Mouse (Mus musculus) liver, embryonic 14.5 days (tissue): Measurements from ENCODE around the gene Znrf3. TPM values are rescaled to one million over a fixed set of nuclear protein-coding genes. Genes with fewer than 3 reads are reported as not detected.

ENCODE experiments used
- ATAC-seq: fragments of 200-750 bp; cut with Nextera tagmentation; 2 replicates; pipeline ENCODE4 v1.8.0; 2017; ENCODE audit warnings: moderate number of reproducible peaks, mild to moderate bottlenecking, moderate library complexity; ENCODE audit not compliant: insufficient read depth
- DNase-seq, 3 experiments: peaks; one replicate each; pipeline ENCODE4 v3.0.0-alpha.2; 2012 to 2013; ENCODE audit warnings: low read depth in 3 of 3, low spot score in 3 of 3
- H3K27ac ChIP-seq: fragments of 300-500 bp; sonication (generic); 2 replicates; pipeline ENCODE4 v1.5.1; 2014; ENCODE audit warnings: moderate library complexity, mild to moderate bottlenecking, control low read depth, inconsistent platforms
- H3K27me3 ChIP-seq: fragments of 300-500 bp; sonication (generic); 2 replicates; pipeline ENCODE4 v1.6.1; 2014; ENCODE audit warnings: mild to moderate bottlenecking, low read length, moderate library complexity; ENCODE audit not compliant: control insufficient read depth, insufficient read depth
- H3K36me3 ChIP-seq: fragments of 300-500 bp; sonication (generic); replicated peaks from 2 replicates; pipeline ENCODE4 v1.6.1; 2014; ENCODE audit warnings: low read depth; ENCODE audit not compliant: control insufficient read depth, insufficient read depth
- H3K4me1 ChIP-seq, 2 experiments: fragments of 200-500 bp in 1 of 2; fragments of 300-500 bp in 1 of 2; sonication (generic) in 1 of 2; replicated peaks; 2 replicates each; pipeline ENCODE4 v1.6.1; 2012 to 2014; ENCODE audit warnings: antibody characterized with exemption in 1 of 2, inconsistent platforms in 1 of 2, low read length in 1 of 2; ENCODE audit not compliant: control insufficient read depth in 2 of 2, insufficient read depth in 2 of 2
- H3K4me2 ChIP-seq: fragments of 300-500 bp; sonication (generic); 2 replicates; pipeline ENCODE4 v1.6.1; 2014; ENCODE audit warnings: low read depth, mild to moderate bottlenecking, control low read depth, moderate library complexity
- H3K4me3 ChIP-seq, 2 experiments: fragments of 200-500 bp in 1 of 2; fragments of 300-500 bp in 1 of 2; sonication (generic) in 1 of 2; 2 replicates each; pipeline ENCODE4 v1.5.1; 2012 to 2014; ENCODE audit warnings: low read depth in 2 of 2, low read length in 2 of 2, mild to moderate bottlenecking in 2 of 2, control low read depth in 1 of 2, inconsistent platforms in 1 of 2, moderate library complexity in 1 of 2; ENCODE audit not compliant: insufficient read depth in 1 of 2
- H3K9ac ChIP-seq: fragments of 300-500 bp; sonication (generic); replicated peaks from 2 replicates; pipeline ENCODE4 v1.6.1; 2014; ENCODE audit warnings: mild to moderate bottlenecking, control low read depth, moderate library complexity
- H3K9me3 ChIP-seq: fragments of 300-500 bp; sonication (generic); 2 replicates; pipeline ENCODE4 v1.6.1; 2016; ENCODE audit warnings: low read length, mixed read lengths; ENCODE audit not compliant: control insufficient read depth
- CTCF ChIP-seq: IDR thresholded peaks from 2 replicates; pipeline ENCODE4 v1.5.1; 2016; ENCODE audit warnings: antibody characterized with exemption, low read depth, control low read depth
- EP300 ChIP-seq: IDR thresholded peaks from 2 replicates; pipeline ENCODE4 v1.6.1; 2016; ENCODE audit warnings: antibody characterized with exemption, low read depth
- WGBS: fragments of 180-500 bp; shearing (Covaris S2); extraction: QIAGEN DNeasy Blood & Tissue Kit; methylation state at CpG from one replicate; pipeline ENCODE4 v1.1.7; 2014; ENCODE audit not compliant: insufficient replicate concordance; 5-methylcytosine and 5-hydroxymethylcytosine counted together
- polyA plus RNA-seq, 2 experiments: library from polyadenylated mRNA; depleted of rRNA in 1 of 2; stranded (reverse) in 1 of 2; unstranded in 1 of 2; fragments of >200 nt; fragmentation: Nextera tagmentation in 1 of 2; extraction: Ambion mirVana in 1 of 2; gene quantifications; 2 replicates each; pipeline versions ENCODE4 v1.2.1 to v1.2.3; 2012 to 2014

Gene Znrf3
- polyA plus RNA-seq, 2 experiments = 1.4 to 2.4 TPM

DNA sequence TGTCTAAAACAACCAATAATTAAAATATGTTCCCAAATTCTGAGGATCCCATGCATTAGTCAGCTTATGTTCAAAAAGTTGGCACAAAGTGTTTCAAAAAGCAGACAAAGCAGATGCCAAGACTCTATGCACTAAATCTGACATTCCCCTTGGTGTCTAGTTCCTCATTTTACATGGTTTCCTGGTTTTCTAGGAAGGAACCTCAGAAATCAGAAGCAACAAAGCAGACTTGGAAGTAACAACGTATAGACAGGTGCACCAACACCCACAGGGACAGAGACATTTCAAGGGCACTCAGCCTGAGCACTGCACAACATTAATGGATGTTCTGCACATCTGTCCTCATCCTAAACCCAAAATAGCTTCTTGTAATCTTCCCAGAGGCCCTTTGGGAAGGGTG is 13.8 kb downstream of the Znrf3 start:
- DNase-seq (no peak), ATAC-seq (no peak)
- Histone ChIP-seq H3K27ac (no peak overlapping the region), H3K4me1 (peaks cover 0 to 14% of the 10 kb centered on the region in 2 experiments; a peak in 3 of 4 replicates), H3K9ac (no peak overlapping the region), H3K36me3 (no peaks in the 10 kb centered on the region), H3K27me3 (no peaks in the 10 kb centered on the region), H3K4me3 (no peak overlapping the region), H3K4me2 (no peak overlapping the region), H3K9me3 (no peaks in the 10 kb centered on the region)
- 8% methylated on average over 1 of the region's 1 CpGs for WGBS
- TF ChIP-seq CTCF (no peak), EP300 (no peak)

DNA sequence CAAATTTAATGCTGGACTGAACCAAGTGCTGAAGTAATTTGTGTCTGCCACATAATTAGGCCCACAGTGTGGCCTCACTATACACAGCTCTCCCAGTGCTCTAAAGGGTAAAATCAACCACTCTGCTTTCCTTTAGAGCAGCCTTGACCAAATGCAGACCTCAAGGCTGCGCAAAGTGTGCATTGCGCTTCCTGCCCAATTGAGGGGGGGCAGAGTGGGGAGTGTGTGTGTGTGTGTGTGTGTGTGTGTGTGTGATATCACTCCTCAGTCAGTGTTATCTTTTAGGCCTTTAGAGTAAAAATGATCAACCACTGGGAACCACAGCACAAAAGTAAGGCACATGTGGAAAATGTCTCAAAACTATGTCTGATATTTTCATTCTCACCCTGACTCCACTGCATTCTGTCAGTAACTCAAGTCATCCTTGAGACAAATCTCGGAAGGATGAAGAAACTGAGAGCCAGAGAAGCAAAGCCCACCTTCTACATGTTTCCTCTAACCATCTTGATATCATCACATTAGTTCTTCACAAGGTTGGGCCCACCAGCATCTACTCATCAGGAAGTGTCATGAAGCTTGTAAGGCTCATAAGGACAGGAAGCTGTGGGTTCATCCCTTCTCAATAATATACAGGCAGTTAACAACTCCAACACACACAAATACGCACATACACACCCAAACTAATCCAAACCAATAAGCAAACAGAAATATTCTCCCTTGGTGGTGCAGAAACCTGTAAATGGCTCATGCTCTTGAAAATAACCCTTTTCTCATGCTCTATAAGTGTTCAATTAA is 15.1 kb downstream of the Znrf3 start:
- TF ChIP-seq CTCF (no peak), EP300 (no peak)
- Histone ChIP-seq H3K9ac (no peak overlapping the region), H3K9me3 (no peaks in the 10 kb centered on the region), H3K36me3 (no peaks in the 10 kb centered on the region), H3K27me3 (no peaks in the 10 kb centered on the region), H3K27ac (no peak overlapping the region), H3K4me2 (no peak overlapping the region), H3K4me3 (no peak overlapping the region), H3K4me1 (peaks cover 2 to 18% of the 10 kb centered on the region in 2 experiments; a peak in 3 of 4 replicates)
- no peak for ATAC-seq
- WGBS = 50% methylated on average over 4 of the region's 4 CpGs
- DNase-seq = no peak

- Histone ChIP-seq H3K27ac (no peak overlapping the region), H3K4me3 (no peak overlapping the region), H3K9ac (no peak overlapping the region), H3K4me2 (no peak overlapping the region), H3K9me3 (no peaks in the 10 kb centered on the region), H3K4me1 (peaks cover 5 to 27% of the 10 kb centered on the region in 2 experiments; a peak in 3 of 4 replicates), H3K36me3 (no peaks in the 10 kb centered on the region), H3K27me3 (no peaks in the 10 kb centered on the region)
- 75% methylated on average over 3 of the region's 3 CpGs for WGBS
- ATAC-seq = no peak
- no peak for DNase-seq
- TF ChIP-seq CTCF = no peak
- no peak for TF ChIP-seq EP300
These were observed 17.4 kb downstream of the Znrf3 start for GRCm38 (mm10) chr11:5427251-5427650.

- no peak overlapping the region for H3K27ac ChIP-seq
- H3K4me1 ChIP-seq = peaks cover 5 to 28% of the 10 kb centered on the region in 2 experiments; a peak in 3 of 4 replicates
- DNase-seq (no peak), ATAC-seq (no peak)
- WGBS = 80% methylated on average over 2 of the region's 2 CpGs
- no peaks in the 10 kb centered on the region for H3K27me3 ChIP-seq
- H3K9ac ChIP-seq = no peak overlapping the region
- TF ChIP-seq EP300 = no peak
- TF ChIP-seq CTCF = no peak
- no peaks in the 10 kb centered on the region for H3K36me3 ChIP-seq
- no peak overlapping the region for H3K4me3 ChIP-seq
- H3K4me2 ChIP-seq = no peak overlapping the region
- H3K9me3 ChIP-seq = no peaks in the 10 kb centered on the region
These were observed 18.3 kb downstream of the Znrf3 start for GRCm38 (mm10) chr11:5426317-5426716.

- Histone ChIP-seq H3K4me2 (no peak overlapping the region), H3K9ac (no peak overlapping the region), H3K36me3 (no peaks in the 10 kb centered on the region), H3K4me1 (peaks cover 5 to 28% of the 10 kb centered on the region in 2 experiments; a peak in 2 of 4 replicates), H3K4me3 (no peak overlapping the region), H3K27me3 (no peaks in the 10 kb centered on the region), H3K9me3 (no peaks in the 10 kb centered on the region), H3K27ac (no peak overlapping the region)
- TF ChIP-seq EP300 (no peak), CTCF (no peak)
- WGBS = 49% methylated on average over 2 of the region's 2 CpGs
- ATAC-seq (no peak), DNase-seq (no peak)
These were observed 19.5 kb downstream of the Znrf3 start for GRCm38 (mm10) chr11:5425106-5425505.
